Mouse (Mus musculus): Measurements from ENCODE around the gene Pgk1. TPM values are rescaled to one million over a fixed set of nuclear protein-coding genes. Genes with fewer than 3 reads are reported as not detected.

Gene Pgk1
- polyA plus RNA-seq (2015; fragmentation: Nextera tagmentation; extraction: Ambion mirVana): 351 and 362 TPM in 2 replicates

DNA sequence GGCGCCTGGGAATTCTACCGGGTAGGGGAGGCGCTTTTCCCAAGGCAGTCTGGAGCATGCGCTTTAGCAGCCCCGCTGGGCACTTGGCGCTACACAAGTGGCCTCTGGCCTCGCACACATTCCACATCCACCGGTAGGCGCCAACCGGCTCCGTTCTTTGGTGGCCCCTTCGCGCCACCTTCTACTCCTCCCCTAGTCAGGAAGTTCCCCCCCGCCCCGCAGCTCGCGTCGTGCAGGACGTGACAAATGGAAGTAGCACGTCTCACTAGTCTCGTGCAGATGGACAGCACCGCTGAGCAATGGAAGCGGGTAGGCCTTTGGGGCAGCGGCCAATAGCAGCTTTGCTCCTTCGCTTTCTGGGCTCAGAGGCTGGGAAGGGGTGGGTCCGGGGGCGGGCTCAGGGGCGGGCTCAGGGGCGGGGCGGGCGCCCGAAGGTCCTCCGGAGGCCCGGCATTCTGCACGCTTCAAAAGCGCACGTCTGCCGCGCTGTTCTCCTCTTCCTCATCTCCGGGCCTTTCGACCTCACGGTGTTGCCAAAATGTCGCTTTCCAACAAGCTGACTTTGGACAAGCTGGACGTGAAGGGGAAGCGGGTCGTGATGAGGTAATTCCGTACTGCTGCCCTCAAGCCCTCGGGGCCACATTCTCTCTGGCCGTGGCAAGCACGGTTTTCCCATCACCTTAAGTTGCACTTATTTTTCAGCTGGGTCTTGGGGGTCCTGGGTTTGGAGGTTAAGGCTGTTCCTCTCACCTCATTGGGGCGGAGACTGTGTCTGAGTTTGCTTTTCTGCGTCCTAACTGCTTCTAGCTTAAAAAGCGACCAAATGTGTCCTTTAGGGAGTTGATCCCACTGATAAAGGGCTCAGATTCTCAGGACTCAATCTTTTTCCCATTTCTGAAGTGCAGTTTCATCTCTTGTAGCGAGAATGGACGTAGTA lies at the start of gene Pgk1:
Pgk1 (plus strand) TSS at position 388 of the 937 bp plus-strand sequence.
- peak within 1 kb of the TSS; percentile 92 for H3K27ac ChIP-seq
- peaks cover 8% of the 10 kb centered on the region; the same call in 1 of the 2 replicates for H3K27me3 ChIP-seq
- peak within 1 kb of the TSS; percentile 58 for H3K4me3 ChIP-seq
- peak within 1 kb of the TSS; percentile 73 for H3K9ac ChIP-seq
- H3K9me3 ChIP-seq: no peaks in the 10 kb centered on the region
- peak within 1 kb of the TSS; percentile 72 for H3K4me2 ChIP-seq (replicated peaks)
- no peaks in the 10 kb centered on the region; the same call in 1 of the 2 replicates for H3K36me3 ChIP-seq
- WGBS: 15% methylated on average over 50 of the region's 55 CpGs
- H3K4me1 ChIP-seq: peaks cover 20% of the 10 kb centered on the region
- ATAC-seq (ENCODE audit: low FRiP score, low read depth): peak; percentile 97

DNA sequence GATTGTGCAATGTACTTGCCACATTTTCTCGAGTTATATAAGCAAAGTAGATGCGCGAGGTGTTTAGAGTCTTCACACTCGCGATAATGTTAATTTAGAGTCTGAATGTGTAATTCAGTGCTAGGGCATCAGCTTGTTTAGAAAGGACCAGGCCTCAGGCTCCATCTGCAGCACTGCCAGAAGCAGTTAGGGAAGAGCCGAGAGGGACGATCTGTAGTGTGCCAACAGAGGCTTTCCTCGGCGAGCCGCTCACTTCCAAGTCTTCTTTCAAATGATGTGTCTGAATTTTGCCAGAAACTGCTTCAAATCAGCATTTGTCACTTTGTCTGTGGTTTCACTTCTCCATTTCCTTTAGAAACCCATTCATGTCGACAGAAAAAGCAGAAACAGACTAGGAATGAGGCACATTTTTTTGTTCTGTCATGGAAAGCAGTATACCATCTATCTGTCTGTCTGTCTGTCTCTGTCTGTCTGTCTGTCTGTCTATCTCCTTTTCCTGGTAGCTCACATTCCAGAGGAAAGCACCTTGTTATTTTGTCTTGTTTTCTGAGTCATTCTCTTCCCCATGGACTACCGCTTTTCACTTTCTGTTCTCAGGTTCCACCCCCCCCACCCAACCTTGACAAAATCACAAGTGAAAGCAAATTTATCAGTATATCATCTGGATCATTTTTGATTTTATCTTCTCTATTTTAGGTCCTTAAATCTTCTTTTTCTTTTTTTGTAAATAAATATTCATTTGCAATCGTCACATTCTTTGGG lies 47.4 kb upstream of the Pgk1 start:
- ATAC-seq (ENCODE audit: low FRiP score, low read depth): no peak

DNA sequence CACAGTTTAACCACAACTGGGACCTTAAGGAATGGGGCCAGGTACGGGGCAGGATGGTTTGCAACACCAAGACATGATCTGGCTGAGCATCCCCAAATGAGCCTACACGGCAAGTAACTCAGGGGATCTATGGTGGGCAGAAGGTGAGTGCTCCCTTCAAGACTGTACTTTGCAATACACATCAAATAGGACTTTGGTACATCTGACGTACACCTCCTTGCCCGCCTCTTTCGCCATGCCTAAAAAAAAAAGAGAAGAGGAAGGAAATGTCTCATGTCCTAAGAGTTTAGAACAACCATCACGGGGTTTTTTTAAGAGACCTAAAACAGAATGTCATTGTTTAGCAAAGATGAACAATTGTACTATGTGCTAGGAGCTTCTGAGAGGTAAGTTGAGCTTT lies 44.0 kb upstream of the Pgk1 start, which contains the start of gene Tlr13:
Tlr13 (plus strand) TSS at position 269 of the 400 bp plus-strand sequence.
- no peak within 1 kb of the TSS for H3K9ac ChIP-seq
- H3K4me2 ChIP-seq (replicated peaks): no peak within 1 kb of the TSS
- no peak for ATAC-seq (ENCODE audit: low FRiP score, low read depth)
- H3K9me3 ChIP-seq: no peaks in the 10 kb centered on the region
- H3K36me3 ChIP-seq: no peaks in the 10 kb centered on the region
- 92% methylated on average over 6 of the region's 6 CpGs for WGBS
- H3K27ac ChIP-seq: no peak within 1 kb of the TSS
- no peaks in the 10 kb centered on the region for H3K4me1 ChIP-seq
- H3K4me3 ChIP-seq: no peak within 1 kb of the TSS
- no peaks in the 10 kb centered on the region for H3K27me3 ChIP-seq

More for the DNA sequence above, 47.4 kb upstream of the Pgk1 start:
- Histone ChIP-seq H3K36me3 (no peaks in the 10 kb centered on the region), H3K4me3 (no peak overlapping the region), H3K27ac (no peak overlapping the region), H3K4me1 (no peaks in the 10 kb centered on the region), H3K4me2 (replicated peaks) (no peak overlapping the region), H3K9ac (no peak overlapping the region), H3K27me3 (0 out of 2 replicates have a peak, but pooled peaks cover 3% of the 10 kb centered on the region), H3K9me3 (no peaks in the 10 kb centered on the region)
- WGBS: 79% methylated on average over 13 of the region's 13 CpGs

DNA sequence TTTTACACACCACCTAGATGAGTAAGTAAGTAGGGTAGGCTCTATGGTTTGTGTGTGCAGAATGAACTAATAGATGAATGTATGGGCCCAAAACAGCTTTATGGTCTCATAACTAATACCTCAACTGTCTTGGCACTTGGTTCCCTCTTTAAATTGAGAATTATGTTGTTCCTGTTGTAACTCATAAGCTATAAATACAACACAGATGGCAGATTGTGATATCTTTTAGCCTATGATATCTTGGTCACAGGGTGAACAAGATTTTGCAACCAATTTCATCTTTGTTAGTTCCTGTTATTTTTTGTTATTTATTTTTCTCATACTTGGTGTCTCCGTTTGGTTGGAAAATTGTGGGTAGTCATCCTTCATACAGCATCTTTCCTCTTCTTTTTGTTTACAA lies 38.7 kb upstream of the Pgk1 start:
- no peak overlapping the region for H3K4me3 ChIP-seq
- H3K4me2 ChIP-seq (replicated peaks): no peak overlapping the region
- no peaks in the 10 kb centered on the region for H3K9me3 ChIP-seq
- 0 out of 2 replicates have a peak, but pooled peaks cover 5% of the 10 kb centered on the region for H3K27me3 ChIP-seq
- H3K9ac ChIP-seq: no peak overlapping the region
- ATAC-seq (ENCODE audit: low FRiP score, low read depth): no peak
- 86% methylated on average over 1 of the region's 1 CpGs for WGBS
- H3K36me3 ChIP-seq: no peaks in the 10 kb centered on the region
- no peaks in the 10 kb centered on the region for H3K4me1 ChIP-seq
- H3K27ac ChIP-seq: no peak overlapping the region

DNA sequence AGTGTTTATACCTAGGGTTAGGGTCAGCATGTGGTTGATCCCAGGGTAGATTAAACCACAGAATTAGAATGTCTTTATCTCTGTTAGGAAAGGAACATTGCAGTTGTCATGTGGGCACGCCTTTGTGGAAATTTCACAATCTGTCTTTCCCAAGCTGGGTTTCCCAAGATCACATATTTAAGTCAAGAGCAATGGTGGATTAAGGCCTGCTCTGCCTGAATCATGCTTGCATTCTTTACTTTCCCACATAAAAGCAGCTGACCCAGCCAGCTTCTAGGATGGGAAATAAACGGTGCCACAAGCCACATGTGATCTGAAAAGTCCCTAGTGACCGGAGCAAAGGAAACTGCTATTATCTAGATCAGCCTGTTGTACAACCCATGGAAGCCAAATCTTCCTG lies 37.4 kb upstream of the Pgk1 start:
- no peak overlapping the region for H3K9ac ChIP-seq
- H3K27ac ChIP-seq: no peak overlapping the region
- no peaks in the 10 kb centered on the region for H3K9me3 ChIP-seq
- no peaks in the 10 kb centered on the region for H3K4me1 ChIP-seq
- H3K4me2 ChIP-seq (replicated peaks): no peak overlapping the region
- ATAC-seq (ENCODE audit: low FRiP score, low read depth): no peak
- H3K36me3 ChIP-seq: no peaks in the 10 kb centered on the region
- 78% methylated on average over 3 of the region's 3 CpGs for WGBS
- H3K27me3 ChIP-seq: 0 out of 2 replicates have a peak, but pooled peaks cover 5% of the 10 kb centered on the region
- H3K4me3 ChIP-seq: no peak overlapping the region

DNA sequence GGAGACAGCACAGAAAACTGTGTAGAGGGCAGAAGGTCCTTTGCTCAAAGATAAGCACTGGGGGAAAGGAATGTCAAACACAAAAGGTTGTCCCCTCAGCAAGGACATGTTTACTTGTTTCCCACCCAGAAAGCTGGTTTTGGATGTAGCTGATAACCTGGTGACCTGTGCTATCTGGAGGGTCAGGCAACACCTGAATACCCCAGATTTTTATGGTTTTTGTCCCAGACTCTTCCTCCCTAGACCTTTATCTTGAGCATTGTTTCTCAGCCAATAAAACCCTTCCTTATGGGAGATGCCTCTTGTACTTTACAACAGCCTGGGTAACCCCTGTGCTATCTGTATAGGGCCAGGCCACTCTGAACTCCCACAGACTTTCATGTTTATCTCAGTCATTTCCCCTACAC lies 32.7 kb upstream of the Pgk1 start:
- H3K27me3 ChIP-seq: 0 out of 2 replicates have a peak, but pooled peaks cover 8% of the 10 kb centered on the region
- no peaks in the 10 kb centered on the region for H3K4me1 ChIP-seq
- H3K4me2 ChIP-seq (replicated peaks): no peak overlapping the region
- no peaks in the 10 kb centered on the region for H3K36me3 ChIP-seq
- no peak overlapping the region for H3K9ac ChIP-seq
- H3K27ac ChIP-seq: no peak overlapping the region
- no peak overlapping the region for H3K4me3 ChIP-seq
- H3K9me3 ChIP-seq: no peaks in the 10 kb centered on the region
- ATAC-seq (ENCODE audit: low FRiP score, low read depth): no peak

DNA sequence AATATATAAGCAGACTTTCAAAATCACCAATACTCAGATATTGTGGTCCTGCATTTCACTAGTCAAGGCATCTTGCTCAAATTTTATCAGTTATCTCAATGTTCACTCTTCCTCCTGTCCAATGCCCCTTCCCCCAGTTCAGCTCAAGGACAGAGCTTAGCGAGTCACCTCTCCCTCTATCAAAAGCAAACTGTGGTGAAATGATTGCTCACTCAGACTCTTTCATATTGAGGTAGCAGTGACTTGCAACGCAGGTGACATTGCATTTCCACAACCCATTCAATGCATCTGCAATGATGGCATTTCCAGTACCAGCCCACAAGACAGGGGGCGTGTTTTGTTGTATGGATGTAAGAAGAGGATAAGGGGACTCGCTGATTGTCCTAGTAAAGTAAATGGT lies 31.0 kb upstream of the Pgk1 start:
- Histone ChIP-seq H3K27me3 (0 out of 2 replicates have a peak, but pooled peaks cover 4% of the 10 kb centered on the region), H3K9me3 (no peaks in the 10 kb centered on the region), H3K4me2 (replicated peaks) (no peak overlapping the region), H3K4me3 (no peak overlapping the region), H3K9ac (no peak overlapping the region), H3K4me1 (no peaks in the 10 kb centered on the region), H3K36me3 (no peaks in the 10 kb centered on the region), H3K27ac (no peak overlapping the region)
- no peak for ATAC-seq (ENCODE audit: low FRiP score, low read depth)
- WGBS: 79% methylated on average over 4 of the region's 4 CpGs

DNA sequence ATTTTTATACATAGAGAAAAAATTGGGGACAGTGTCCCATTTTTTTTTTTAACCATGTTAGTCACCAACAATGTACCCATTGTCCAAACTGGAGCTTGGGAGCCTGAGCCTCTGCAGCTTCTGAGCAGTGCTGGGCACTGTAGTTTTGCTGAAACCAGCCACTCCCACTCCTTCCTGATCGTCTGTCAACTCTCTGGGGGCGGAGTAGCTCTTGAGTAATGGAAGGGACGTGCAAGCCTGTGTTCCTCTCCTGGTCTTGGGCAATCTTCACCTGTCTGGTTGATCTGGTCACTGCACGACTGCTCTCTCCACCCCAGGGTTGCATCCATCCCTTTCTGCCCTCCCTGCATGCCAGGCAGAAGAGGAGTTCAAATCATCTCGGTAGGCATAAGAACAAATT lies 22.9 kb upstream of the Pgk1 start:
- ATAC-seq (ENCODE audit: low FRiP score, low read depth): no peak
- Histone ChIP-seq H3K27ac (no peak overlapping the region), H3K36me3 (no peaks in the 10 kb centered on the region), H3K4me3 (no peak overlapping the region), H3K9ac (no peak overlapping the region), H3K27me3 (no peaks in the 10 kb centered on the region), H3K4me2 (replicated peaks) (no peak overlapping the region), H3K9me3 (no peaks in the 10 kb centered on the region), H3K4me1 (no peaks in the 10 kb centered on the region)
- 52% methylated on average over 5 of the region's 5 CpGs for WGBS

DNA sequence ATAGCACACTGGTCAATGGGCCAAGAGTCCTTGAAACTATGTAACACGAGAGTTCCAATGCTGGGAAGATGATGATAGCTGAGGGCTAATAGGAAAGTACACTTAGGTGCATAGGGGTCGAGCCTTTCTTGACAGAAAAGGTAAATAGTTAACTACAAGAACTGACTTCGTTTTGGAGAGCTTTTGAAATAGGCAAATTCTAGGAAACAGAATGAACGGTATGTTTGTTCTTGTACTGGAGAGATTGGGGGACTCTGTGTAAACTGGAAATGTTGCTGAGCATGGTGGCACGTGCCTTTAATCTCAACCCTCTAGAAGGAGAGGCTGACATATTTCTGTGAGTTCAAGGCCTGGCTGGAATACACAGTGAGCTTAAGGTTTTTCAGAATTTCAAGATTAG lies 22.3 kb upstream of the Pgk1 start:
- Histone ChIP-seq H3K4me2 (replicated peaks) (no peak overlapping the region), H3K36me3 (no peaks in the 10 kb centered on the region), H3K9ac (no peak overlapping the region), H3K9me3 (no peaks in the 10 kb centered on the region), H3K27me3 (no peaks in the 10 kb centered on the region), H3K4me1 (no peaks in the 10 kb centered on the region), H3K27ac (no peak overlapping the region), H3K4me3 (no peak overlapping the region)
- ATAC-seq (ENCODE audit: low FRiP score, low read depth): no peak
- 80% methylated on average over 5 of the region's 5 CpGs for WGBS

DNA sequence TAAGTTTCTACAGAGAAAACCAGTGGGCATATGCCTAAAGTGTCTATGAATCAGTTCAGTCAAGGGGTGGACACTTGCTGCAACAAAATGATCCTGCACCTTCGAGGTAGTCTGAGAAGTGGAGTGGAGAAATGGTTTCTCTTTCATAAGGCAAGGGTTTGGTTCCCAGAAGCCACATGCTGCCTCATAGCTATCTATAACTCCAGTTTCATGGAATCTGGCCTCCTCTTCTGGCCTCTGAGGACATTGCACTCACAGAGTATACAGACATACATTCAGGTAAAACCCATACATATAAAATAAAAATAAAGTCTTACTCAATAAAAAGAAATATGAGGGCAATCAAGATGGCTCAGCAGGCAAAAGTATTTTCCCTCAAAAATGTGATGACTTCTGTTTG lies 21.8 kb upstream of the Pgk1 start:
- no peak overlapping the region for H3K4me2 ChIP-seq (replicated peaks)
- no peaks in the 10 kb centered on the region for H3K9me3 ChIP-seq
- no peak for ATAC-seq (ENCODE audit: low FRiP score, low read depth)
- no peaks in the 10 kb centered on the region for H3K27me3 ChIP-seq
- 75% methylated on average over 1 of the region's 1 CpGs for WGBS
- no peak overlapping the region for H3K9ac ChIP-seq
- H3K27ac ChIP-seq: no peak overlapping the region
- no peak overlapping the region for H3K4me3 ChIP-seq
- H3K4me1 ChIP-seq: no peaks in the 10 kb centered on the region
- H3K36me3 ChIP-seq: no peaks in the 10 kb centered on the region

DNA sequence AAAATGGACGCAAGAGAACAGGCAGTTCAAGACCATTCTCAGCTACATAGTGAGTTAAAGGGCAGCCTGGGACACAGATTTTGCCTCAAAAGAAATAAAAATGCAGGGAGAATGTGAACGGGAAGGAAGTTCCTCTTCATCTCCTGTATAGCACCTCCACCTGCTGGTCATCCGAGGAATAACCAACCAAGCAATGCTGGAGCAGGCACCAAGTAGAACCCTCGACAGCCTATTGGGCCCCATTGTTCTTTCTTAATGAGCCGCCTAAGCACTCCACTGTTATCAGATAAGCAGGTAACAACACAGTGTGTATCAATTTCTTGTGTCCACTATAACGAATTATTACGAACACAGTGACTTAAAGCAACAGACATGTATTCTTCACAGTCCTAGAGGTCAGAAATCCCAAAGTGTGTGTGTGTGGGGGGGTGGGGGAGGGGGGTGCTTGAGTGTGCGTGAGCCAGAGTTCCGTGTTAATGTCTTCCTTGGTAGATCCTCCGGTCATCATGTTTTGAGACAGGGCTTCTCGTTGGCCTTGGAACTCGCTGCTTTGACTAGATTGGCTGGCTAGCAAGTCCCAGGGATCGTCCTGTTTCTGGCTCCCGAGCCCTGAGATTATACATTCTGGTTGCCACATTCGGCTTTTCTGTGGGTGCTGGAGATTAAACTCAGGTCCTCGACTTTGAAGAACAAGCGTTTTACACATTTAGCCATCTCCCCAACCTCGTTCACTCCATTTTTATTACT lies 15.6 kb upstream of the Pgk1 start:
- Histone ChIP-seq H3K27me3 (no peaks in the 10 kb centered on the region), H3K9me3 (no peaks in the 10 kb centered on the region), H3K4me3 (peak overlapping the region; percentile 27), H3K4me1 (no peaks in the 10 kb centered on the region), H3K4me2 (replicated peaks) (peak overlapping the region; percentile 48), H3K27ac (no peak overlapping the region), H3K9ac (no peak overlapping the region), H3K36me3 (no peaks in the 10 kb centered on the region)
- 24% methylated on average over 18 of the region's 18 CpGs for WGBS
- peak; percentile 82 for ATAC-seq (ENCODE audit: low FRiP score, low read depth)

DNA sequence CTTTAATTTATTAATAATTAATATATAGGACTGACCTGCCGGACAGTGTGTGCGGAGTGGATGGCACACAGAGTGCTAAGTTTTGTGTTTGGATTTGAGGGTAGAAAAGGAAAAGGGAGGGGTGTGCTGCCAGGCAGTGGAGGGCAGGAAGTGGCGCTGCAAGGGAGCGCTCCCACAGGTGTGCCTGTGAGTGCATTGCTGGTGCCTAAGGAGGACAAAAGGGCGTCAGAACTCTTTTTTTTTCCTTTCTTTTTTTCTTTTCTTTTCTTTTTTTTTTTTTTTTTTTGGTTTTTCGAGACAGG lies 15.1 kb upstream of the Pgk1 start:
- Histone ChIP-seq H3K4me2 (replicated peaks) (peak overlapping the region; percentile 48), H3K9me3 (no peaks in the 10 kb centered on the region), H3K4me3 (no peak overlapping the region), H3K36me3 (no peaks in the 10 kb centered on the region), H3K27ac (no peak overlapping the region), H3K9ac (no peak overlapping the region), H3K4me1 (no peaks in the 10 kb centered on the region), H3K27me3 (no peaks in the 10 kb centered on the region)
- WGBS: 61% methylated on average over 5 of the region's 6 CpGs
- no peak for ATAC-seq (ENCODE audit: low FRiP score, low read depth)
